Mouse (Mus musculus): ENCODE data around the gene Hoxd9.

GRCm38 (mm10) chr2:74658667-74659371 lies 38.7 kb upstream of the Hoxd9 start:
- TF ChIP-seq GATA1 (IDR thresholded peaks at IDR 0.05; ENCODE audit: borderline replicate concordance, low read length), result no peak
- no peak for TF ChIP-seq FLI1 (IDR thresholded peaks at IDR 0.05; ENCODE audit: low read length)

All from megakaryocyte, embryonic 14.5 days (primary cell).